Mouse (Mus musculus) inflammation-experienced regulatory T-cells (primary cell): Measurements from ENCODE around the gene Zfp90. TPM values are rescaled to one million over a fixed set of nuclear protein-coding genes. Genes with fewer than 3 reads are reported as not detected.

Experiments used
- polyA plus RNA-seq, 2 experiments: library from polyadenylated mRNA; unstranded; fragments of 100-300 nt; shearing (Covaris generic); gene quantifications; one replicate each; pipeline ENCODE4 v1.2.1; 2017

Zfp90 gene
- polyA plus RNA-seq, result 1 to 10 TPM; 6.1 to 6.5 TPM

DNA sequence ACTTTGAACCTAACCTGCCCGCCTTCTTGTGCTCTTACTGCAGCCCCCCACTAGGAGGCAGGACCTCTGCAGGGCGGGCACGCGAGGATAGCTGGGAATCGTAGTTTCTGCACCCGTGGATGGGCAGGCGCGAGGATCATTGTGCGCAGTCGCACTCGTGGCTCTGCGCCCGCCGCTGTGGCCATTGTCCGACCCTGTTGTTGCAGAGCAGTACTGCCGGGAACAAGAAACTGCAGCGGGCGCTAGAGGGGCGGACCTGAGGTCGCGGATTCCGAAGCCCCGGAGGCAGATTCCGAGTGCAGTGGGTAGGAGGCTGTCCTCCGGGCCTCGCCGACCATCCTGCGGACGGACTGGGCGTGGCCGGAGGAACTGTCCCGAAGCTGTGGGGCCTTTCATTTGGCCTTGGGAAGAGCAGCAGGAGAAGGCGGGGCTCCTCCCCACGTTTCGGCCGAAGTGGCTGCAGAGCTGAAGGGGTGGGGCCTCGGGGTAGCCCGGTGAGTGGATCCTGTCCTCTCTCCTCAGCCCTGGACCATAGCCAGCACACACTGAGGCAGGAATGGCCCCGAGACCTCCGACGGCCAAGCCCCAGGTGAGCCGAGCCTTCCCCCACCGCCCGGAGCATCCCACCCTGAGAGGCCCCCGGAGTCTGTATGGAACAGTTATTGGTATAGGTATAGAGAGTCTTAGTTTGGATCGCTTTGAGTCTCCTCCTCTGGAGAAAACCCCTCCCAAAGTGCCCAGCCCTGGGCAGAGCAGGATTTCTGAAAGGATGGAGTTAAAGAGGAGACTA is at the start of gene Zfp90:
Gene Zfp90, plus strand, starts transcription at position 146 of the 790 bp plus-strand sequence.

Other genes starting within 250 kb of the Zfp90 start
- 10 to 100 TPM; 31.0 to 47.3 TPM for gene Slc7a6, start 246.5 kb upstream of the Zfp90 start, polyA plus RNA-seq
- gene Slc7a6os, start 204.4 kb upstream of the Zfp90 start, polyA plus RNA-seq, result 10 to 100 TPM; 59.8 to 71.9 TPM
- gene Prmt7, start 204.4 kb upstream of the Zfp90 start, polyA plus RNA-seq, result 10 to 100 TPM; 33.6 to 44.7 TPM
- under 1 TPM; 0.18 to 0.64 TPM for gene Smpd3, start 77.3 kb upstream of the Zfp90 start, polyA plus RNA-seq
- gene 6030452D12Rik, start 85.2 kb downstream of the Zfp90 start, polyA plus RNA-seq, result under 1 TPM in 1 of 2 experiments, not detected in 1; 0.72 TPM
- under 1 TPM in 1 of 2 experiments, not detected in 1; 0.32 TPM for gene Cdh3, start 95.6 kb downstream of the Zfp90 start, polyA plus RNA-seq
- gene Gm10073, start 158.1 kb downstream of the Zfp90 start, polyA plus RNA-seq, result 1 to 10 TPM; 7.8 to 8.5 TPM
- gene Cdh1, start 188.0 kb downstream of the Zfp90 start, polyA plus RNA-seq, result 1 to 10 TPM in 1 of 2 experiments, under 1 TPM in 1; 0.74 to 2.3 TPM